Mouse (Mus musculus) G1E-ER4 (cell line): ENCODE results near the gene Prr36. TPM values are rescaled to one million over a fixed set of nuclear protein-coding genes. Genes with fewer than 3 reads are reported as not detected.

Experiments used
- GATA1 ChIP-seq: IDR thresholded peaks from one replicate; pipeline ENCODE4 v1.8.0; 2012; ENCODE audit warnings: low read length, inconsistent platforms
- polyA plus RNA-seq: library from polyadenylated mRNA; stranded (reverse); fragments of >175 nt; gene quantifications from 2 replicates; pipeline ENCODE4 v1.2.3, GENCODE M21; 2012

The Prr36 gene
- polyA plus RNA-seq, 1 experiment = 0.18 TPM

DNA sequence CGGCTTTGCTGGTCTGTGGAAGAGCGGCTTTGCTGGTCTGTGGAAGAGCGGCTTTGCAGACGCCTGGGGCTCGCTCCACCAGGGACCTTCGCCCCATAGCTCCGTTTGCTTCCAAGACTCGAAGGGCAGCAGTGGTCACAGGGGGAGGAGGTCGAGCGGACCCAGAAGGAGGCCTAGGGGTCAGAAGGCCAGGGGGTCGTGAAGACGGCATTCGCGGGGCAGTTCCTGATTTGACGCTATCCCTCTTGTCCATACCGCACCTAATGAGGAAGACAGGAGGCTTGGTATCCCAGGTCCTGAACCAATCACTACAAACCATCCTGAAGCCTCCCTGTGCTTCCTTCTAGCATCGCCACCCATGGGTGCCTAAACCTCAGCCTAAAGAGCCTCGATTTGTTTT lies 963 bp downstream of the Prr36 start:
- no peak for TF ChIP-seq GATA1

DNA sequence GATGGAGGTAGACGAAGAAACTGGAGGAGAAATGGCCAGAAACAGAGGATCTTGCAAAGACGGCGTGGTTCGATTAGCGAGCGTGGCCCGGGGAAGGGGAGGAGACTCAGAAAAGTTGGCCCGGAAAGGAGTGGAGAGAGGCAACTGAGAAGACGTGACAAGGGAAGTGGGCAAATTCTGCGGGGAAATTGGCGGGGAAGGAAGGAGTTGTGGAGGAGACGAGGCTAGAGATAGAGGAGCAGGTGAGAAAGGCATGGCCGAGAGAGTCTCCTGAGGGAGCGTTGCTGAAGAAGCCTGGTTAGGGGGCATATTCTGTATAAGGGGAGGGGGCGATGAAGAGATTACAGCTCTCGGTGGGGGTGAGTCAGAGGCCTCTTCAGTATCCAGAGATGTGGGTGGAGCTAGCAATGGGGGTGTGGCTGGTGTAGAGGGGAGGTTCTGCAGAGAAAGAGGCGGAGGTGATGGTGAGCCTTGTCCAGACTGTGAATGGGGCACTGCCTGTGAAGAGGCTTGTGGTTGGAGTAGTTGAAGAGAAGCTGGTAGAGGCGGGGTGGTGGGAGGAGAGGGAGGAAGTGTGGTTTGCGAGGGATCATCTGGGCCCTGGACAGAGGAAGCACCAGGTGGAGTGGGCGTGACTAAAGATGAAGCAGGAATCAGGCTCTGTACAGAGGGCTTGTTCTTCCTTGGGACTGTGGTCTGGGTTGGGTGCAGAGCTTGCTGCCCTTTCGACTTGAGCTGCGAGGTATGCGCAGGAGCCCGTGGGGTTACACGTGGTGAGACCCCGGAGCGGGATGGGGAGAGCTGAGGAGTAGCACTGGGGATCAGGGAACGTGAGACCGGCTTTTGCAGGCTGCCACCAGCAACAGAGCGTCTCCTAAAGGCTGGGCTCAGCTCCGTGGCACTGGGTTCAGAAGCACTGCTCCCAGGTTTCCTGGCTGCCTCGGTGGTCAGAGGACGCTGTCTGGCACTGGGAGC lies 3.0 kb downstream of the Prr36 start:
- no peak for TF ChIP-seq GATA1

DNA sequence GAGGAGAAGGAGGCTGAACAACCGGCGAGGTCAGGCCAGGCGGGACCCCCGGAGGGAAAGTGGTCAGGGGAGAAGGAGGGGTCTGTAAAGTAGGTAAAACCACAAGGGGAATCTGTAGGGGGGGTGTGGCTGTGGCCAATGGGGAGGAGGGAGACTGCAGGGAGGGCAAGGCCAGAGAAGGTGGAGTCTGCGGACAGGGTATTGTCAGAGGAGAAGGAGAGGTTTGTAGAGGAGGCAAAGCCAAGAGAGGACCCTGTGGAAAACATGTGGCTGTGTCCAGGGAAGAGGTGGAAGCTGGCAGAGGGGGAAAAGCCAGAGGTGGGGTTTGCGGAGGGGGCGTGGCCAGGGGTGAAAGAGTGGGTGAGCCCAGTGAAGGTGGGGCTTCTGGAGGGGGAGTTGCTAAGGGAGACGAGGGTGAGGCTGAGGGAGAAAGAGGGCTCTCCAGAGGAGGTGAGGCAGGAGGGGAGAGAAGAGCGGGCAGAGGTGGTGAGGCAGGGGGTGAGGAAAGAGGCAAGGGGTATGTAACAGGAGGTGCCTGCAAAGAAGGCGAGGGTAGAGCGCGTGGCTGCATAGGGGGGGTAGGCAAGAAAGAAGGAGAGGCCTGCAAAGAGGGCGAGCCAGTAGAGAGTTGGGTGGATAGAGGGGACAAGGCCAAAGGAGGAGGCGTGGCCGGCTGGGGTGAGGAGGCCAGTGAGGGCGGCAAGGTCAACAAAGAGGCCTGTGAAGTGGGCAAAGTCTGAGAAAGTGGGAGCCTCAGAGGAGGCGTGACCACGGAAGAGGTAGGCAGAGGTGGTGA lies 3.9 kb downstream of the Prr36 start:
- TF ChIP-seq GATA1 = no peak

DNA sequence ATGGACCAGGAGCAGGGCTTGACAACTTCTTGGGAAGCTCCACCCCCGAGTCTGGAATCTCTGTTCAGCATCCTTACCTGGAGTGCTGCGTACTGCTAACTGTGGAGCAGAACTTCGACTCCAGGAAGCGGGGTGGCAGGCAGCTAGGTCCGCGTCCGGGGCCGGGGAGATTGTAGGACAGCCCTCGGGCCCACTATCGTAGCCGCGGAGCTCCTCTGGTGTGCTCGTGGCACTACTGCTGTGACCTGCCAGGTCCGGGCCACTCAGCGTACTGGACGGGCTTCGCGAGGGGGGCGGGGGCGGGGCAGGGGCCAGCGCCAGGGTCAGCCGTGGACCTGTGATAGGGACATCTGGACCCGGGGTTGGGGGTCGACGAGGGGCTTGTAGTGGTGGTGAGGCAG lies 4.5 kb downstream of the Prr36 start:
- TF ChIP-seq GATA1 = no peak

DNA sequence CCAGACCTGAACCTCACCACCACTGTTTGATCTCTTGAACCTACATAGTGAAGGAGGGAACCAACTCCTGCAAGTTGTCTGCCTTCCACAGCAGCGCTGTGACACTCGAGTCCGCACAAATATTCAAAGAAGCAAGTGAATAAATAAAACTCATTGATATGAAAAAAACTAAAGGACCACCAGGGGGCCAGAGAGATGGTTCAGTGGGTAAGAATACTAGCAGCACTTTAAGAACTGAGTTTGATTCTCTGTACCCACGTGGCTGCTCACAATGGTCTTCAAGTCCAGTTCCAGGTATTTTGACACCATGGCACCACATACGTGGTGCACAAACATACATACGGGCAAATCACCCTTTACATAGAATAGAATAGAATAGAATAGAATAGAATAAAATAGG lies 6.2 kb downstream of the Prr36 start:
- TF ChIP-seq GATA1 = no peak

DNA sequence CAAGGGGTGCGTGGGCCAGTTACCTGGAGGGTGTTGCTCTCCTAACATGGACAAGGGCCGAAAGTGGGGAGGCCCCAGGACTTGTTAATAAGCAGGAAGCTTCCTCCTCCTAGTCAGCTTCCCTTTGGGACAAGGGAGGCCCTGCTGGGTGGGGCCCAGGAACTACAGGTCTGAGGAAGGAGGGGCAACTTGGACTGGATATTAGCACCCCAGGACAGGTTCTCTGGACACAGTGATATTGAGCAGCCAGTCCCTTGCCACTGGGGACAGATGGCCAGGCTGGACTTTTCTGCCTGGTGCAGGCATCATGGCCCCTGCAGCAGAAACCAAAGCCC lies 10.3 kb downstream of the Prr36 start:
- TF ChIP-seq GATA1 = no peak

DNA sequence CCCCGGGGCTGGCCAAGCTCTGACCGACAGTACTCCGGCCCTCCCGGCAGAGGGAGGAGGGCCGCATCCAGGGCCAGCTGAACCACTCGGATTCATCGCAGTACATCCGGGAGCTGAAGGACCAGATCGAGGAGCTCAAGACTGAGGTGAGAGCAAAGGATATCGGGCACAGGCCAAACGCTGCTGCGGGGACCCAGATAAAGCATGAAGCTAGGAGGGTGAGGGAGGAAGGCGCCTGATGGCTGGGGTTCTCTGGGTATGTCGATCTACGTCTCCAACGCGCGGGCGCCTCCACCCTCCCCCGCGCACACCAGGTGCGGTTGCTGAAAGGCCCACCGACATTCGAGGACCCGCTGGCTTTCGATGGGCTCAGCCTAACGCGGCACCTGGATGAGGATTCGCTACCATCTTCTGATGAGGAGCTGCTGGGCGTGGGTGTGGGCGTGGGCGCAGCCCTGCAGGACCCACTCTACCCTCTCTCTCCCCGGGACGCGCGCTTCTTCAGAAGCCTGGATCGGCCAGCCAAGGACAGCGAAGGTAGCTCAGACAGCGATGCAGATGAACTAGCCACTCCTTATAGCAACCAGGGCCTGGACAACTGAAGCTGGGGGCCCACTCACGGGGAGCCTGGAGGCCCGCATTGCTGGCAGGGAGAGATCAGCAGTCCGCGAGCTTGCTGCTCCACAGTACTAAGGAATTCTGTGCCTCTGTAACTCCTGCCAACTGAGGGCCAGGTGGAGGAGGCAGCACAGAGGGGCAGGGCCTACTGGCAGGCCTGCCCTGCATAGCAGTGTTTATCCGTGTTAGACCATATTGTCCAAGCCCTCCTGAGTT lies 10.9 kb downstream of the Prr36 start:
- no peak for TF ChIP-seq GATA1

DNA sequence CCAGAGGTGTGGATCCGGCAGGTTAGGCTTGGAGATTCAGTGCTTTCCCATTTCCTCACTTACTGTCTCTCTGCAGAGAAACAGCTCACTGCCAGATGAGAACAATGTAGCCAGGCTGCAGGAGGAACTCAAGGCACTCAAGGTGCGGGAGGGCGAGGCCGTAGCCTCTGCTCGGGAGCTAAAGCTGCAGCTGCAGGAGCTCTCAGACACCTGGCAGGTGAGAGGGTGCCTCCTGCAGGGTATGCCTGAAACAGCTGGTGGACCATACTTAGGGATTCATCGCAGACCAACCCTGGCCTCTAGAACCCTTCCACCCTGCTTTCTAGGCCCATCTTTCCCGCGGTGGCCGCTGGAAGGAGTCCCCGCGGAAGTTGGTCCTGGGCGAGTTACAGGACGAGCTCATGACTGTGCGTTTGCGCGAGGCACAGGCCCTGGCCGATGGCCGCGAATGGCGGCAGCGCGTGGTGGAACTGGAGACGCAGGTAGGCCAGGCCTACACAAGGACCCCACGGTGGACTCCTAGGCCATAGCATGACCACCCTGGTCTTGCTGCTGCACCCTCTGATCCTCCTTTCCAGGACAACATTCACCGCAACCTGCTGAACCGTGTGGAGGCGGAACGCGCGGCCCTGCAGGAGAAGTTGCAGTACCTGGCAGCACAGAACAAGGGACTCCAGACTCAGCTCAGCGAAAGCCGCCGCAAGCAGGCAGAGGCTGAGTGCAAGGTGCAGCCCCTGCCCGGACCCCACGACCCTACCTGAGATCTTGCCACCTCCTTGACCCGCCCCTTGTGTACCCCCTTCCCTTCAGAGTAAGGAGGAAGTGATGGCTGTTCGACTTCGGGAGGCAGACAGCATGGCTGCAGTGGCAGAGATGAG lies 11.8 kb downstream of the Prr36 start:
- TF ChIP-seq GATA1 = no peak

DNA sequence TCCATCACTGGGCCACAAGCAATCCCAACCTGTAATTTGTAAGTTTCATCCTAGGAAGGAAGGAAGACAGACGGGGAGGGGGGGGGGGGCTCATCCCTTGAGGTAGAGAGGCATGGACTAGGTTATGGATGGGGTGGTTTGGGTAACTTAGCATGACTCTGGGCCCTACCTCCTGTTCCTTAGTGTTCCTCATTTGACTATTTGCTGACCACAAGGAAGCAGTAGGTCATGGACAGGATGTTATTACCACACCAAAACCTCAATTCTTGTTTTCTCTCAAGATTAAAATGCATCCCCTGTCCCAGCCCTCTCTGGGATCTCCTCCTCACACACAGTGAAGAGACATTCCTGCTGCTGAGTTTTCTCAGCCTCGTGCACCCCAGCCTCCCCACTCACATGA lies 15.9 kb downstream of the Prr36 start:
- no peak for TF ChIP-seq GATA1

DNA sequence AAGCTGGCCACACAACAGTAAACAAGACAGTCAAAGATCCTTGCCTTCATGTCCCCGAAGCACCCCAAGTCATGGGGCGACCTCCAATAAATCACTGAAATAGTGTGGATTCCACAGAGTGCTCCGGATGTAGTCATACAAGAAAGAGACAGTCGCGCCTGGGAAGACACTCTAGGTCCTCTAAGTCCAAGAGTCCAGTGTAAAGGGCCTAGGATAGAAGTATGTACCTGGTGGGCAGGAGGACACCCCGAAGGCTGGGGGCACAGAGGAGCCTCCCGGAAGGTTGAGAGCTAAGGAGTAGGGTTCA lies 23.7 kb downstream of the Prr36 start:
- TF ChIP-seq GATA1 = no peak

DNA sequence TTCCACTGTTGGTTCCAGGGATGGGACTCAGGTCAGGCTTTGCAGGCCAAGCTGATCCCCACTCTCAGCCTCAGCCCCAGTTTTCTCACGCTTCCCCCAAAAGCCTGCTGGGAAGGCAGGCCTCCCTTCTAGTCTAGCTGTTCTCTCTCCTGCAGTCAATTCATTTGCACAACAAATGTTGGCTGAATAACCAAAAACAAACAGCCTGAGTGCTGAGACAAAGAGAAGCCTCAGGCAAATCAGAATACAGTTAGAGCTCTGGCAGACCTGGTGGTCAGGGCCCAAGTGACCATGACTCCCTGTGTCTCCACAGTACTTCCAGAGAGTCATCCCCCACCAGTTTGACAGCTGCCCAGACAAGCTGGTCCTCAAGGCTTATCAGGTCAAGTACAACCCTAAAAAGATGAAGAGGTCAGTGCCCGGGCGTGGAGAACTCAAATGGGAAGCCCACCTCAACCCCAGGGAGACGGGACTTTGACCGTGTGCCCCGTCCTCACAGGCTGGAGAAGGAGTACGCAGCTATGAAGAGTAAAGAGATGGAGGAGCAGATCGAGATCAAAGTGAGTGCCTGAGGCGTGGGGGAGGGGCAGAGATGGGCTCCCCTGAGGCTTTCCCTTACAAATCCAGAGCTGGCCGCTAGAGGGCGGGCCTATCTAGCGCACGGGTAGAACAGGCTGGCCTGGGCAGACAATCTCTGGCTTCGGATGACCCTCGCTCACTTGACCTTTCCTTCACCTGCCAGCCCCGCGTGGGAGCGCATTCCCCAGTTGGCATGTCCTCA lies 24.3 kb downstream of the Prr36 start:
- TF ChIP-seq GATA1 = no peak

DNA sequence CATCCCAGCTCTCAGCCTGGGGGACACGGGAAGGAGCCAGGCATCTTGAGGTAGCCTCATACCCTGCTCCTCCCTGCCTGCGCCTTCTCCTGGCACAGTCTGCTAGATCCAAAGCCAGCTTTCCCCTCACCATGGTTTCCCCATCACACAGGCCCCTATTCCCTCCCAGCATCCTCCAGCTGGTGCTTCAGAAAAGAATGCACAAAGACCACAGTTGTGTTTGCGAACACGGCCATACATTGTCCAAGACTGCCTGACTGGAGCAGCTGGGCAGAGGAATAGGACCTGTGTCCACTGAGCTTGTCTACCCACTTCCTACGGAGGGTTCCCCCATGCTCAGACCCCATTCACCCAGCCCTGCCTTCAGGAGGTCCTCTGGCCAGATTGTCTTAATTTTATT lies 25.0 kb downstream of the Prr36 start:
- no peak for TF ChIP-seq GATA1

DNA sequence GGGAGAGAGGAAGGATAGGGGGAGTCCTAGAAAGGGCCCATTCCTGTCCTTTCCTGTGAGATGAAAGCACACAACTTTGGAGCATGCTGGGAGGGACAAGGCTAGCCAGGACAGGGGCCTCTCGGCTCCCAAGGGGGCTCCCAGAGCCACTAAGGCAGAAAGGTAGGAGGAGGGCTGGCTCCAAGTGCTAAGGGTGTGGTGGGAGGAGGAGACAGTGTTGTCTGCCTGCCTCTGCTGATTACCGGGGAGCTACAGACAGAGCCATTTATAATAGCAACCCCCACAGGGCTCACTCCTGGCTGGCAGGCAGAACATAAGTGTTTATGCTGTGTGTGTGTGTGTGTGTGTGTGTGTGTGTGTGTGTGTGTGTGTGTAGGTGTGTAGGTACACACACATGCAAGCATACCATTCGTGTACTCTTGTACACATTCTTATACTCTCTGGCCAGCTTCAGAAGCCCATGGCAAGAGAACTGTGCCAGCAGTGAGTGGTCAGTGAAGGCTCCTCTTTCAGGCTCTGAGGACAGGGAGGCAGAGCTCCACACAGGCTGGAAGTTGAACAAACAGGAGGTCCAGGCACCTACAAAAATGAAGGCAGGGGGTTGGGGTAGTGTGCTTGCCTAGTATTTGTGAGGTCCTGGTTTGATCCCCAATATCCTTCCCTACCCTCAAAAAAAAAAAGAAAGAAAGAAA lies 28.1 kb downstream of the Prr36 start:
- TF ChIP-seq GATA1 = no peak

DNA sequence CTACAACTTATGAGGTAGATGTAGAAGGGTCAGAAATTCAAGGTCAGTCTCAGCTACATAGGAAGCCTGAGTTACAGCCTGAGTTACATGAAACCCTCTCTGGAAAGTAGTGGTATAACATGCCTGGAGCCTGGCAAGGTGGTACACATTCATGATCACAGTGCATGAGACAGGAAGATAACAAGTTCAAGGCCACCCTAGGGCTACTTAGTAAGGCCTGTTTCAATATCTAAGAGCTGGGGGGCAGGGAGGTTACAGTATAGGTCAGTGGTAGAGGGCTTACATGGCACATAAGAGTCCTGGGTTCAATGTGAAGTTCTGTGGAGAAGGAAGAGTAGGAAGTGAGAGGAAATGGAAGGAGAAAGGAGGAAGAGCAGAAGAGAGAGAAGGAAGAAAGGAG lies 28.7 kb downstream of the Prr36 start:
- TF ChIP-seq GATA1 = no peak
